Mouse (Mus musculus): ENCODE results near the gene Mmachc. TPM values are rescaled to one million over a fixed set of nuclear protein-coding genes. Genes with fewer than 3 reads are reported as not detected.

The Mmachc gene
- total RNA-seq (2017): 22.7 and 24.9 TPM in 2 replicates

DNA sequence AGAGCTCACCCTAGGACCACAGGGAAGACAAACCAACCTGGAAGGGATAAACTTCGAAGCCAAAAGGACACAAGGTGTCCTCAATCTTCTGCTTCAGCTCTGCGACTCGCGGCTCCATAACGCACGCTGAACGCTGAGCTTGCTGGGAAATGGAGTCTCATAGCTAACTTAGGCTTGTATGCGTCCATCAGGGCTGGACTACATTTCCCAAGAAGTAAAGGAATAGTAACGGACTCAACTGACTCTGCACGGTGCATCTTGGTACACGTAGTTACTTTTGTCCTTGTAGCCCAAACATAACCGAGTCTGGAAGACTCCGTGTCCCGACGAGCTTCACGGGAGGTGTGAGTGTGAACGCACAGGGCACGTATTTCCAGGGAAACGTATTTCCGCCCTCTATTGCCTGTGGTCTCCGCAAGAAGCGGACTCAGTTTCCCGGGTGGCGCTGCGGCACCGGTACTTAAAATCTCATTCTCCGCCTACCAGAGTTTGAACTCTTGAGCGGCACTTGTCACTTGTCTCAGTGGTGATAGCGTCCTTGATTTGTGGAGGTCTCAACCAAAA, at the start of gene Mmachc, which contains the start of gene Ccdc163:
Gene Mmachc, minus strand, starts transcription at position 206 of the 564 bp plus-strand sequence.
Gene Ccdc163, plus strand, starts transcription at position 309 of the 564 bp plus-strand sequence.
- ATAC-seq (replicated peaks; ENCODE audit: low read depth, poor library complexity, severe bottlenecking): peak; percentile 97

DNA sequence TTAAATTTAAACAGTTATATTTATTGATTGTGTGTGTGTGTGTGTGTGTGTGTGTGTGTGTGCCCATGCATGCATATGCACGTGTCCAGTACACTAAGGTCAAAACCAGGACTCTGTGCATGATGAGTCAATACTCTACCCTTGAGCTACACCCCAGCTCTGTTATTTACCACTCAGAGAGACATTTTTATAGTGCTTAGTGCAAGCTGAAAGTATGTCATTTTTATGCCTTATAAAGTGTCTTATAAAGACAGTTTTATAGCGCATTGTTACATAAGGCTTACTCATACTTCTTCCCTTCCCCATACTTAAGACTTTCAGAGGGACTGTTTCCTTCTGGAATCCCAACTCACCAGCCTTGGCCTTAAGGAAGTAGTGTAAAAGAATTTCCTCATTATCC, 41.5 kb upstream of the Mmachc start:
- ATAC-seq (replicated peaks; ENCODE audit: low read depth, poor library complexity, severe bottlenecking): no peak

DNA sequence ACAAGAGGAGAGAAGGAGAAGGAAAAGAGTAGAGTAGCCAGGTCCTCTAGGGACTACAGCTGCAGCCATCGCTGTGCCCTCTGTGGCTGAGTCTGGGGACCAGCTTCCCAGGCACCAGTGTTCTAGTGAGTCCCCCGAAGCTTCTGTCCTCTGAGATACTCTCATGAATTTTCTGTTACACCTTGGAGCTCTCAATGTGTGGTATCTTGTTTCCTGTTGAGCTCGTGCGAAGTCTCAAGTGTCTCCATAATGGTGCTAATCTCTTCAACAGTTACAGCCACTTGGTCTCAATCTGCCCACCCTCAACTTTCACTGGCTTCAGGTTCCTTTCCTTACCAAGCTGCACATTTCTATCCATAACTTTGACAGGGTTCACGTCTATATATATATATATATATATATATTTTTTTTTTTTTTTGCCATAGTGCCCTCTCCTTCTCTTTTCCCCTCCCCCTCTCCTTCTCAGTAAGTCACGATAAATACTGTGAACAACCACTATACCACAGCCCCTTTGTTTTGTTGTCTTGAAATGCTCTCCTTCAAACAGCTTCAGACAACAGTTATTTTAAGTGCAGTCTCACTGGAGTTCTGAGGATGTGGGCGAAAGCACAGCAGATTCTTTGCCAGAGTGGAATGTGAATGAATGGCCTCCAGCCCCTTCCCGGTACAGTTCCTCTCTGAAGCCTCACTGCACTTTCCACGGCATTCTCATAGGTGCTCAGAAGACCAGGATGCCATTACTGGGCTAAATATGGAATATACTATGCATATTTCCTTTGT, 31.0 kb upstream of the Mmachc start:
- ATAC-seq (replicated peaks; ENCODE audit: low read depth, poor library complexity, severe bottlenecking): peak; percentile 32

DNA sequence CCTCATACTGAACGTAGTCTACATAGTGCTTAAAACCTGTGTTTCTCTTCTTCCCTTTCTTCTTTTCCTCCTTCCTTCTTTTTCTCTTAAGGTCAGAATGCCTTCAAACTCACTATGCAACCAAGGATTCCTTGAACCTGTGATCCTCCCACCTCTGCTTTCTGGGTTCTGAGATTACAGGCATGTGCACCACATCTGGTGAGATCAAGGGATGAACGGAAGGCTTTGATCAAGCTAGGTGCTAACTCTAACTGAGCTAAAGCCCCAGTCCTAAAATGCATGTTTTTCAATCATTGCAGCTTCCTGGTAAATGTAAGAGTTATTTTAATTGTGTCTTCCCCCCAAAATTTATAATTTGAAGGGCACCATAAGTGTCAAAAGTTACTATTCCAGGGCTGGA, 26.8 kb upstream of the Mmachc start:
- no peak for ATAC-seq (replicated peaks; ENCODE audit: low read depth, poor library complexity, severe bottlenecking)

DNA sequence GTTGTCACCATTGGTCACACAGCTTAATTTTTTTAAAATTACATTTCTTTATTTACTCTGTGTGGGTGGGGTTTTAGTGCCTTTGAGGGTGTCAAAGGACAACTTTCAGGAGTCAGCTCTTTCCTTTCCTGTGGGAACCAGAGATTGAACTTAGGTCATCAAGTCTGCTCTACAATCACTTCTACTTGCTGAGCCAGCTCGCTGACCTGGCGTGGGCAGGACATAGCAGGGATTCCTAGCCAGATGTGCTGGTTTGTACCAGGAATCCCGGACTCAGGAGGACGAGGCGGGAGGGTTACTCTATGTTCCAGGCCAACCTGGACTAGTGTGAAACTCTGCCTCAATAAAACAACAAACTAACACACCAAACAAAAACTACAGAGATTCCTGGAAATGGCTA, 24.1 kb upstream of the Mmachc start:
- ATAC-seq (replicated peaks; ENCODE audit: low read depth, poor library complexity, severe bottlenecking): no peak

DNA sequence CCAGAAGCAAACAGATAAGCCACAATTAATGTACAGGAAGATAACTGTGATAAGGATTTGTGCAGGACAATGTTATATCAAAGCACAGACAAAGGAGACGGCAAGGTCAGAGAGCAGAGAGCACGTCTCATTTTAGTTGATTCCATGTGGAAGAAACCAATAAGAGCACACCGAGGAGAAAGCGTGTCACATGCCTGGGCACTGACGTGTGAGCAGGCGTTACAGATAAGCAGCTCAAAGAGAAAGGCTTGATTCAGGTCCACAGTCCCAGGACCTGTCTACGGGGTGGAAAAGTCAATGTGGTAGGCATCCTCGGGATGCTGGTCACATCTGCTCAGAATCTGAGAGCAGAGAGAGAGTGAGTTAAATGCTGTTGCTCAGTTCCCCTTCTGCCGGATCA, 22.9 kb upstream of the Mmachc start:
- no peak for ATAC-seq (replicated peaks; ENCODE audit: low read depth, poor library complexity, severe bottlenecking)

DNA sequence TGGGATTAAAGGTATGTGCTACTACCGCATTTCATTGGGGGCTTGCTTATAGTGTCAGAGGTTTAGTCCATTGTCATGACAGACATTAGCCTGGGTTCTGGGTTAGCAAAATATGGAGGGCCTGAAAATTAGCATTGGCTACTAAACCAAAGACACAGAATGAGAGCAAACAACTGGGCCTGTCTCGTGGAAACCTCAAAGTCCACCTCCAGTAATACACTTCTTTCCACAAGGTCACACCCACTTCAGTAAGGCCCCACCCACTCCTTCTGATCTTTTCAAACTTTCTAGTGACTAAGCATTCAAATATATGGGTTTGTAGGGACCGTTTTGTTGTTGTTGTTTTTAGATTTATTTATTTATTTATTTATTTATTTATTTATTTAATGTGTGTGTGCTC, 21.3 kb upstream of the Mmachc start:
- no peak for ATAC-seq (replicated peaks; ENCODE audit: low read depth, poor library complexity, severe bottlenecking)

DNA sequence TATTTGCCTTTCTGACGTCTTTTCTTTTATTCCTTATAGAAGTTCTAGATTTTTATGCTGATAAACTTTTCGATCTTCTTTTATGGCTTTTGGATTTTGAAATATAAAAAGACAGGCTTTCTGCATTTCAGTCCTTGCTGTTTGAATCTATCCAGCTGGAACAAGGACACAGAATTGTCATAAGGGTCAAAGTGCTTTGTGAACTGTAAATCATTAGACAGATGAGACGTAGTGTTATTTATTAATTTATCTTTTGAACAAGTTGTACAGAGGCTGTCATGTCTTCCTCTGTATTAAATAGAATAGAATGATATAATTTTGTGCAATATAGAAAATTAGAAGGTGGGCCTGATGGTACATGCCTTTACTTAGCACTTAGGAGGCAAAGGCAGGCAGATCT, 19.2 kb upstream of the Mmachc start:
- ATAC-seq (replicated peaks; ENCODE audit: low read depth, poor library complexity, severe bottlenecking): no peak

DNA sequence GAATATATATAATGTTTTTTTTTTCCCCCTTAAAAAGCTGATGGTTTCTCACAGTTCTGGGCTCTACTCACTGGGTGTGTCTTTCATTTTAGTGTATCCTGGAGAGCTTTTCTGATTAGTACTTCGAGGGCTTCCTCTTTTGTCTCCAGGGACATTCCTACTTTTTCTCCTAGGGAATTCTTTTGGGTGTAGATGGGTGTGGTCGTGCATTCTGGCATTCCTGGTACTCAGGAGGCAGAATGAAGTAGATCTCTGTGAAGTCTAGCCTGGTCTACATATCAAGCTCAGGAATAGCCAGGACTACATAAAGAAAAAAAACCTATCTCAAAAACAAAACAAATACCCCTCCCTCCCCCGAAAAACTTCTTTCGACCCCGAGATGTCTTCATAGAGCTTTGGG, 17.2 kb upstream of the Mmachc start:
- no peak for ATAC-seq (replicated peaks; ENCODE audit: low read depth, poor library complexity, severe bottlenecking)

DNA sequence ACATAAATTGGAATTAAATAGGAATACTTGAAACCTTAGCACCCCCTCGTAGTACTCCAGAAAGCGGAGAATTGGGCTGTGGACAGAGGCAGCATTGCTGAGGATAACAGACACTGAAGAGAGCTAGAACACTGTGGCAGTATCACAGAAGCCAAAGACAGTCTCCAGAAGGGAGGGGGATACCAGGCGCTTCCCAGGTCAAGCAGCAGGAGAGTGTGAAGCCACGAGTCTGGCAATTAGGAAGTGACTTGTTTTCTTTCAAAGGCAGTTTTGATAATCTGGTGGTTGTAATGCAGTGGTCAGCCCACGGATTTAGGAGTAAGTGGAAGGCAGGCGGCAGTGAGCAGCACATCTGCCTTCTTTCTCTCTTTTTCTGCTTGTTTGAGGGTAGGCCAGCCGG, 14.0 kb upstream of the Mmachc start:
- no peak for ATAC-seq (replicated peaks; ENCODE audit: low read depth, poor library complexity, severe bottlenecking)

DNA sequence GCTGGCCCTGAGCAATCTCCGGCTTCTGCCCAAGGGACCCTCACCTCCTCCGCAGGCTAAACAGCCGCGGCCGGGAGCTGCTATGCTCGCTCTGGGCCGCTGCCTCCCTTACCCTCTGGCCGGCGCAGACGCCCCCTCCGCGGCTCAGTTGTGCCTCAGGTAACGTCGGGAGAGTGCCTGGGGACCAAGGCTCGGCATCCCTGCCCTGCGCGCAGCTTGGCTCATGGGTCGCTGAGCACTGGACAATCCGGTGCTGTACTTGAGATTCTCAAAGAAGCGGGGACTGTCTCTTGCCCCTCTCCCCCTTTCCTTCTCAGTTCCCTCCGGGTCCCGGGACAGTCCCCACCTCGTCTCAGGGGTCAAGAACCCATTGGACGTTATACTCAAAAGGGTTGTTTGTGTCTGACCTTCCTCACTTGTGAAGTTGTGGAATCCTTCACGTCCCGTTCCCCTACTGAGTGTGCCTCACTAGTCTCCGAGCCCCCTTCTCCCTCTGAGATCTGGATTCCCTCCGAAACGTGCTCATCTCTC, 13.0 kb upstream of the Mmachc start:
- no peak for ATAC-seq (replicated peaks; ENCODE audit: low read depth, poor library complexity, severe bottlenecking)

DNA sequence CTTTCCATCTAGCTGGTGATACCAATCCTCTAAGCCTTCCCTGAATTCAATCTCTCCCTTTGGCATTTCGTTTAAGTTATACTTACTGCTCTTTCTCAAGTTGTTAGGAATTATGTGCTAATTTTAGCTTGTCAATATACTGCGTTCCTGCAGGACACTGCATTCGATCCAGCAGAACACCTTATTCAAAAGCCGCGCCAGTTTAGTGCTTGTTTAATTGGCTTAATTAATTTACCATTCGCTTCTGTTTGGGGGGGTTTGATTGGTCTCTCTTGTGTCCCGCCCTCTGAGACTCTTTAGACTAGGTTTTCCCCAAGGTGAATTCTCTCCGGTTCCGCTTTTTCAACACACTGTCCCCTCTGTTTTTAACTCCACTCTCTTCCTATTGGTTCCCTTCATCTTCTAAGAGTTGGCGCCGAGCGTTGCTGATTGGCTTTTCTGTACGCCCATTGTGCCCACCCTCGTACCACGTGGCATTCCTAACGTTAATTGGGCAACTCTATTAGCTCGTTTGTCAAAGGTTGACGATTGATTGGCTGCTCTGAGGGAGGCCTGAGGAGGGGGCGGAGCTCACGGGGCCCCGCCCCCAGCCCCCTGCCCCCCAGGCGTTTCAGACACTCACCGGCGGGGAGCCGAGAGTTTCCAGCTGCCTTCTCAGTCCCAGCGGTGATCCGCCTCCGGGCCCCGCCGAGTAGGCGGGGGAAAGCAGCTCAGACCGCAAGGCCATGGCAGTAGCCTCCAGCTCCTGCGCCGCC, 12.3 kb upstream of the Mmachc start, which contains the start of gene Tesk2:
Gene Tesk2, plus strand, starts transcription at position 606 of the 755 bp plus-strand sequence.
- peak; percentile 98 for ATAC-seq (replicated peaks; ENCODE audit: low read depth, poor library complexity, severe bottlenecking)

DNA sequence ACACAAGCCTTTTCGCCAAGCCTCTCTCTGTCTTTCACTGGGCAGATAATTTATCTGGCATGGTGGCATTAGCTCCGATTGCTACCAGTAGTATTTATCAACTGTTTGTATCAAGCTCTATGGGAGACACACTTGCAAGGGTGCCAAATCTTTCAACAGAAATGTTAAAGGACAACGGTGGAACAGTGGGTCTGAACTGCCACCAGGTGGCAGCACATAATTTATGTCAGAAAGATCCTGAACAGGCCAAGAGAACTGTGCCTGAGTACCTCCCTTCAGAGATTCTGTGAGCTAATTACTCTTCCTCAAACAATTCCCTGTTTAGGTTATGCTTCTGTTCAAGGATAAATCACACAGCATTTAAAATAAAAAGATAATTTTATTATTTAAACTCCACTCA, 11.2 kb upstream of the Mmachc start:
- peak; percentile 52 for ATAC-seq (replicated peaks; ENCODE audit: low read depth, poor library complexity, severe bottlenecking)

DNA sequence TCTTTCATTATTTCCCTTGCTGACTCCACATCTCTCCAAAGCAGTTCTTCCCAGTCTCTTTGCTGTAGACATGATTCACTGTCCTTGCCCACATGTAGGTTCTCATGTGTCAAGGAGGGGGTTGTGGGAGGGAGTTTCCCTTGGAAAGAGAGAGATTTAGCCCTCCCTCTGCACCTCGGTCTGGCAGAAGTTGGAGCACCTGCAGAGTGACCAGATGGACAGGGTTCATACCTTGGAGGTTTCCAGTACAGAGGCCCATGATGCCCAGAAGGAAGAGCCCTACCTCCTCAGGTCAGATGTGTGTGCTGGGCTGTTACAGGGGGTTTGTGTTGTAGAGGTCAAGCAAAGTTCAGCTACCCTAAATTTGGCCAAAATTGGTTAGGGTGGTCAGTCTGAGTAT, 4.3 kb upstream of the Mmachc start:
- ATAC-seq (replicated peaks; ENCODE audit: low read depth, poor library complexity, severe bottlenecking): no peak

DNA sequence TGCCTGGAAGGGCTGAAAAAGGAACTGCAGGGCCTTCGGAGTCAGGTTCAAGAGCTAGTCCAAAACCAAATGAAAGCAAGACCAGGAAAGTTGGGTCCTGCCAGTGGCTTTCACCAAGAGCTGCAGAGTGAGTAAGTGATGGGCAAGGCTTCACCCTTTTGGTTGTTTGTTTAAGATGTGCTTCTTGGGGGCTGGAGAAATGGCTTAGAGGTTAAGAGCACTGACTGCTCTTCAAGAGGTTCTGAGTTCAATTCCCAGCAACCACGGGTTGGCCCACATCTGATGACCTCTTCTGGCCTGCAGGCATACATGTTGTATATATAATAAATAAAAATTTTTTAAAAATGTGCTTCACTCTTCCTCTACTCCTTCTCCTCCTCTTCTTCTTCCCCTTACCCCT, 1.9 kb upstream of the Mmachc start:
- no peak for ATAC-seq (replicated peaks; ENCODE audit: low read depth, poor library complexity, severe bottlenecking)

DNA sequence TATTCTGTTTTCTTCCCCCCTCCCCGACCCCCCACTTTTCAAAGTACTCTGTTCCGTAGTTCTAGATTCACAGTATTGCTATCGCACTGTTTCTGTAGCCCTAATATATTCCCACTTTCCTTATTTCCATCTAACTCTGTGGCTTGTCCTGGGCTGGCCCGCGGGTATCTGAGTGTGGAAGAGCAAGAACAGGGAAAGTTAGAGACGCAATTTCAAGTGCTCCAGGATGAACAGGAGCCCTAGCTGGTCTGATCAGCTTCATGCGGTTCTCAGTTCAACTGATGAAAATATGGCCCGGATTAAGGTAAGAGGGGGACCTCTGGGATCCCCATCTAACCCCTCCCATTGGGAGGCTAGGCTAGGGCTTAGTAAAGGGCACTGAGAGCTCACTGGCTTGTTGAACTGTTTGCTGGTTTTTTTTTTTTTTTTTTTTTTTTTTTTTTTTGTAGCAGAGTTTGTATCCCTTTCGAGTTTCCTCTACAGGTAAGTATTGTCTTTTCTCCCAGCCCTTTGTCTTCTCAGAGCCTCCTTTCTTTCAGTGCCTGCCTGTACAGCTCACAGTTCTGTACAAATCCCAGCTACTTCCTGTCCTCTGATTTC, 685 bp upstream of the Mmachc start:
- peak; percentile 3; the same call in 1 of the 2 replicates for ATAC-seq (replicated peaks; ENCODE audit: low read depth, poor library complexity, severe bottlenecking)

DNA sequence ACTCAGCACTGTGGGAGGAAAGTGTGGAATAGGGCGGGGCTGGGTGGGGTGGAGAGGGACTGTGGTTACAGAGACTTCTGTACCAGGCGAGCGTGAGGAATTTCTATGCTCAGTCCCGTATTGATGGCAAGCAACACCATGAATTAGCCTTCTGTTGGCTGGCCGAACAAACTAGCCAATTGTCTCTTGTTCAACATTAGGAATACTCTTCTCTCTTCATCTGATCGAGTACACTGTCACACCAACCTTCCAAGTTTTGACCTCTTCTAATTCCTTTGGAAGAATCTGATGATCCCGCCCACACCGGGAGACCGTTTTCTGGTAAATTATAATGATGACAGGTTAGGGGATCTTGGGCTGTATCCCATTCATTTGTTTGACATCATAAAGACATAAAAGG, 540 bp downstream of the Mmachc start:
- 0 out of 2 replicates have a peak, but pooled peaks have one; percentile 1 for ATAC-seq (replicated peaks; ENCODE audit: low read depth, poor library complexity, severe bottlenecking)

DNA sequence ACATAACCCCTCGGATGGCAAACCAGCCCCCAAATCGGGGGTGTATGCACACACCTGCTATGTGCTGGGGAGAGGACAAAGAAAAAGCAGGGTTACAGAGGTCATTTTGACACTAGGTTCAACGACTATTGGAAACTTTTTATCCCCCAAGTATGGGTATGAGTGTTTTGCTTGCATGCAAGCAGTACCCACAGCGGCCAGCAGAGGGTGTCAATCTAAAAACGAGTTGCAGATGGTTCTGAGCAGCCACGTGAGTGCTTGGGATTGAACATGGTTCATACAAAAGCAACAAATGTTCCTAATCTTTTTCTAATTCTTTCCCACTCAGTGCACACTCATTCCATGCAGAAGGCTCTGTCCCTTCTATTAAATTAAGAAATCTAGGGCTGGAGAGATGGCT, 4.4 kb downstream of the Mmachc start:
- no peak; the same call in 1 of the 2 replicates for ATAC-seq (replicated peaks; ENCODE audit: low read depth, poor library complexity, severe bottlenecking)

DNA sequence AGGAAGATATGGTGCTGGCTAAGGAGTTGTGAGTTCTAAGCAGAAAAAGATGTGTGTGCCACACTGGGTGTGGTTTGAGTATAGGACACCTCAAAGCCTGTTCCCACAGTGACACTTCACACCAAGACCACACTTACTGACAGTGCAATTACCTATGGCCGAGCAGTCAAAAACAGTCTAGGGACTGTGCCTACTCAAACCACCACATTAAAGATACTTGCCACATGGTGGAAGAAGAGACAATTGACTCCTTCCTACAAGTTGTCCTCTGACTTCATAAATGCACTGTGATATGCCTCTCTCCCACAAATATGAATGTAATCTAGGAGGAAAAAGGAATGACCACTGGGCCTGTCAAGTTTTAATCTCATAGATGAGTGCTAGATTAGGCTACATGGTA, 7.2 kb downstream of the Mmachc start:
- ATAC-seq (replicated peaks; ENCODE audit: low read depth, poor library complexity, severe bottlenecking): no peak

DNA sequence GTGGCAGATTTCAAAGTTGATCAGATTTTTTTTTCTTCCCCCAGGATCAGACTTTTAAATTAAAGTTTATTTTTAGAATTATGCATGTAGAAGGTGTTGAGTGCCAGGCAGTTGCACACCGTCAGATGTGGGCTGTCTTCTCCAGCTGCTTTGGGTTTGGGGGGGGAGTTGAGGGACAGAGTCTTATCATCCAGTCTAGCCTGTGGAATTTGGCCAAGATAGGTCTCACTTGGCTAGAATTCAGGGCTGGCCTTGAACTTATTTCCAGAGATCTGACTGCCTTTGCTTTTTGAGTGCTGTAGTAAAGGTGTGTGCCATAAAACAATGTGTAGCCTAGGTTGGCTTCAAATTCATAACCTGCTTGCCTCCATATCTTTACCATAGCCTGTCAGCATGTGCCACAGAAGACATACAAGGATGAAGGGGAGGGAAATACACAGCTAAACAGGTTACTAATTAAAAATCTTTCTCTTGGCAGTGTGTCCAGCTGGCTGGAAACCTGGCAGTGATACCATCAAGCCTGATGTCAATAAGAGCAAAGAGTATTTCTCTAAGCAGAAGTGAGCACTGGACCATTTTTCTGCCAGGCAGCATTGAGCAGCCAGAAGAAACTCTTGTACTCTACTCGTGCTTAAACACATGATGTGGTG, 9.4 kb downstream of the Mmachc start:
- no peak for ATAC-seq (replicated peaks; ENCODE audit: low read depth, poor library complexity, severe bottlenecking)

Measured in common myeloid progenitor, adult 5-6 weeks (primary cell).